24 mouse cellular contexts compared by ENCODE assay signal in the genomic region with DNA sequence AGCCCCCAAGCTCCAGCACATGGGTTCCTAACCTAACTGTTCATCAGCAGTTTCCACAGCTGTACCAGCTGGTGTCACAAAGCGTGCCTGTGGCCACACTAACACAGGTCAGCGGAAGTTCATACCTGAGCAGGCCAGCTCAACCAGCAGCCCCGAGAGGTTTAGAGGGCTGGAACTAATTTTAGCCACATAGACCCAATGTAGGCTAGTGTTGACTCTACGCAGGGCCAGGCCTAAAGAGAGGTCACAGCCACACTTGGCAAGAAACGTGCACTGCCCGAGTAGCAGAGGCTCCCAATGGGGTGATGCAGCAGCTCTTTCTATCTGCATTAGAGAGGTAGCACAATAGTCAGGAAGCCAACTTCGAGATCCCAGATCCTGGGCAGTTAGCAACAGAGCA.
A peak's percentile ranks its signal among the peaks of the same experiment; 100 is the strongest.
DNase-seq lines count a peak whose midpoint lies in the region; ATAC-seq lines count a peak whose summit lies in the region.
"Had no signal": no experiment of that assay in that cellular context is flagged by ENCODE, and none has a peak within 500 bp of the region (broad histone marks: within the 10 kb centered on the region; RNA-seq: fewer than 3 reads in every experiment).

No protein-coding gene starts in this region.

- peaks cover 90% of the 10 kb centered on the region for H3K4me1 ChIP-seq in heart, embryonic 10.5 days
- peaks cover 86% of the 10 kb centered on the region for H3K4me1 ChIP-seq in heart, embryonic 12.5 days (replicated peaks)
- H3K4me1 ChIP-seq in liver, embryonic 16.5 days (ENCODE audit: control insufficient read depth, low read depth, low read length), result peaks cover 2% of the 10 kb centered on the region

- 48% methylated on average over 7 of the region's 7 CpGs for WGBS in heart, embryonic 10.5 days
- 54% methylated on average over 7 of the region's 7 CpGs for WGBS in heart, embryonic 12.5 days
- WGBS in liver, embryonic 16.5 days (ENCODE audit: insufficient replicate concordance), result 70% methylated on average over 7 of the region's 7 CpGs

- H3K9ac ChIP-seq in heart, embryonic 12.5 days, result no peak overlapping the region
- H3K9ac ChIP-seq in liver, embryonic 16.5 days (ENCODE audit: low read depth, low read length), result no peak overlapping the region
- H3K9ac ChIP-seq: hindbrain, embryonic 12.5 days; limb, embryonic 13.5 days; lung, embryonic 14.5 days; neural tube, embryonic 13.5 days had no signal

- H3K27ac ChIP-seq in heart, embryonic 10.5 days, result peak overlapping the region; percentile 69
- H3K27ac ChIP-seq in heart, embryonic 12.5 days (ENCODE audit: poor library complexity, severe bottlenecking), result peak overlapping the region; percentile 68
- 0 out of 2 replicates have a peak overlapping the region, but pooled peaks have one; percentile 10 for H3K27ac ChIP-seq in liver, embryonic 16.5 days (ENCODE audit: low read length)
- H3K27ac ChIP-seq: embryonic facial prominence, embryonic 10.5 days; gastrocnemius, adult 2 months; hindbrain, embryonic 12.5 days; limb, embryonic 13.5 days; neural tube, embryonic 13.5 days had no signal

- H3K4me3 ChIP-seq in heart, embryonic 10.5 days, result no peak overlapping the region
- H3K4me3 ChIP-seq in heart, embryonic 12.5 days, result no peak overlapping the region
- H3K4me3 ChIP-seq in liver, embryonic 16.5 days (ENCODE audit: low read depth, low read length), result no peak overlapping the region
- H3K4me3 ChIP-seq: embryonic facial prominence, embryonic 10.5 days; gastrocnemius, adult 2 months; hindbrain, embryonic 12.5 days; limb, embryonic 13.5 days; megakaryocyte, embryonic 14.5 days; myocyte; neural tube, embryonic 13.5 days had no signal

- H3K36me3 ChIP-seq in heart, embryonic 10.5 days, result no peaks in the 10 kb centered on the region
- H3K36me3 ChIP-seq in heart, embryonic 12.5 days, result no peaks in the 10 kb centered on the region
- H3K36me3 ChIP-seq in liver, embryonic 16.5 days (ENCODE audit: control insufficient read depth, insufficient read depth), result no peaks in the 10 kb centered on the region
- H3K36me3 ChIP-seq: embryonic facial prominence, embryonic 10.5 days; hindbrain, embryonic 12.5 days; limb, embryonic 13.5 days; neural tube, embryonic 13.5 days had no signal

- H3K27me3 ChIP-seq in heart, embryonic 10.5 days (ENCODE audit: insufficient read depth, poor library complexity, severe bottlenecking), result no peaks in the 10 kb centered on the region
- no peaks in the 10 kb centered on the region for H3K27me3 ChIP-seq in heart, embryonic 12.5 days (replicated peaks)
- H3K27me3 ChIP-seq in liver, embryonic 16.5 days (ENCODE audit: control insufficient read depth, insufficient read depth, low read depth, low read length), result no peaks in the 10 kb centered on the region
- H3K27me3 ChIP-seq: hindbrain, embryonic 12.5 days; limb, embryonic 13.5 days; neural tube, embryonic 13.5 days had no signal

- ATAC-seq in heart, embryonic 12.5 days (ENCODE audit: insufficient number of reproducible peaks, low FRiP score), result 0 out of 2 replicates have a peak, but pooled peaks have one; percentile 31
- ATAC-seq in liver, embryonic 16.5 days (ENCODE audit: low read depth), result peak; percentile 67

- H3K9me3 ChIP-seq in heart, embryonic 10.5 days, result no peaks in the 10 kb centered on the region
- H3K9me3 ChIP-seq in heart, embryonic 12.5 days (replicated peaks), result no peaks in the 10 kb centered on the region
- H3K9me3 ChIP-seq in liver, embryonic 16.5 days (replicated peaks; ENCODE audit: control insufficient read depth, low read length), result no peaks in the 10 kb centered on the region
- H3K9me3 ChIP-seq: embryonic facial prominence, embryonic 10.5 days; hindbrain, embryonic 12.5 days; limb, embryonic 13.5 days; megakaryocyte, embryonic 14.5 days; neural tube, embryonic 13.5 days had no signal

- peak; percentile 26 for DNase-seq in heart, adult 8-10 months (ENCODE audit: low spot score)
- DNase-seq in heart, postnatal 36 days, result no peak
- DNase-seq in heart, embryonic 10.5 days (ENCODE audit: low spot score), result no peak
- no peak for DNase-seq in adrenal gland, postnatal 25 days
- DNase-seq in gastrocnemius, postnatal 36 days, result no peak
- DNase-seq: adrenal gland, adult 2 months; cerebellum, adult 11-12 months; cerebellum, postnatal 10 days; gastrocnemius, adult 2 months; kidney, adult 11 months; layer of hippocampus, adult 9-11 months; lung, embryonic 14.5 days; midbrain, embryonic 14.5 days; right cerebral cortex, adult 18-20 months; right cerebral cortex, postnatal 4 days; thymus, postnatal 25 days had no signal

- H3K4me2 ChIP-seq in heart, embryonic 12.5 days, result no peak overlapping the region
- no peak overlapping the region for H3K4me2 ChIP-seq in liver, embryonic 16.5 days (ENCODE audit: low read depth, low read length)
- H3K4me2 ChIP-seq: hindbrain, embryonic 12.5 days; limb, embryonic 13.5 days; lung, embryonic 14.5 days; neural tube, embryonic 13.5 days had no signal

- intact Hi-C loops in heart, postnatal 36 days (cut with DNase I), result no loop called here
- intact Hi-C loops in gastrocnemius, postnatal 36 days (cut with DNase I), result no loop called here

Comparison
In these comparisons a context has a peak if more than half of its experiments do, and no peak if none do; other contexts are left out.
1. H3K27ac ChIP-seq: peak in every context shown above with its lines; median percentile 69 in heart, embryonic 10.5 days; 68 in heart, embryonic 12.5 days; 10 in liver, embryonic 16.5 days.